Comparison of ENCODE assay signal across 27 mouse cellular contexts in the genomic region with DNA sequence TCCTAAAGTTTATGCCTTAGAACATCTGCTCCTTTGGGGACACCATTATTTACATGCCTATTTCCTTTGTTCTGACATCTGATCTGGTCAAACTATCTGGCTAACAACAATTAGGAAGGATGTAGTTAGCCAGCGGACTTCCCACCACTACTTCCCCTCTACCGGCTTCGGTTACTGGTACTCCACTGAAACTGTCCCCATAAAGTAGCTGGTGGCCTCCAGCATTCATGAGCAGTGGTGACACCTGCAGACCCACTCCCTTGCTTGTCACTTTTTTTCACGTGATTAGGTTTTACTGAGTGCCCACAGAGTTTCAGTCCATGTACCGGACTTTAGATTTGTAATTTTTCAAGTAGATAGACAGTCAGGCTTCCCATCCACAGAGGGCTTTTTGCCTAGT. TPM values are rescaled to one million over a fixed set of nuclear protein-coding genes. Genes with fewer than 3 reads are reported as not detected.
A peak's percentile ranks its signal among the peaks of the same experiment; 100 is the strongest.
DNase-seq lines count a peak whose midpoint lies in the region; ATAC-seq lines count a peak whose summit lies in the region.
"Had no signal": no experiment of that assay in that cellular context is flagged by ENCODE, and none has a peak within 500 bp of the region (broad histone marks: within the 10 kb centered on the region; RNA-seq: fewer than 3 reads in every experiment).

No protein-coding gene starts in this region.

- no peak for ATAC-seq in heart, embryonic 12.5 days (ENCODE audit: insufficient number of reproducible peaks, low FRiP score)
- ATAC-seq in common myeloid progenitor, adult 5-6 weeks (replicated peaks; ENCODE audit: low read depth, poor library complexity, severe bottlenecking), result peak; percentile 63
- ATAC-seq in megakaryocyte, adult 5-6 weeks (ENCODE audit: poor library complexity, severe bottlenecking), result peak; percentile 60; the same call in 1 of the 2 replicates
- ATAC-seq: activated CD4-positive, CD25-positive, alpha-beta regulatory T cell, adult 4 months; forebrain, embryonic 14.5 days; forebrain, postnatal 0 days; intestine, postnatal 0 days had no signal

- no peaks in the 10 kb centered on the region for H3K4me1 ChIP-seq in heart, embryonic 12.5 days (replicated peaks)
- H3K4me1 ChIP-seq: embryonic facial prominence, embryonic 12.5 days; embryonic facial prominence, embryonic 15.5 days; heart, embryonic 15.5 days had no signal

- no peaks in the 10 kb centered on the region for H3K27me3 ChIP-seq in heart, embryonic 12.5 days (replicated peaks)
- H3K27me3 ChIP-seq: embryonic facial prominence, embryonic 12.5 days; embryonic facial prominence, embryonic 15.5 days; heart, embryonic 15.5 days had no signal

- WGBS in heart, embryonic 12.5 days, result 72% methylated on average over 5 of the region's 5 CpGs

- H3K36me3 ChIP-seq in heart, embryonic 12.5 days, result no peaks in the 10 kb centered on the region
- H3K36me3 ChIP-seq: embryonic facial prominence, embryonic 12.5 days; embryonic facial prominence, embryonic 15.5 days; heart, embryonic 15.5 days had no signal

- H3K27ac ChIP-seq in heart, embryonic 12.5 days (ENCODE audit: poor library complexity, severe bottlenecking), result no peak overlapping the region
- H3K27ac ChIP-seq: embryonic facial prominence, embryonic 12.5 days; embryonic facial prominence, embryonic 15.5 days; gastrocnemius, adult 2 months; heart, embryonic 15.5 days; hindbrain, embryonic 14.5 days had no signal

- peak; percentile 86 for DNase-seq in heart, adult 11 months
- no peak for DNase-seq in gastrocnemius, postnatal 36 days
- no peak for DNase-seq in thymus, postnatal 36 days
- DNase-seq: adrenal gland, adult 8-10 months; adrenal gland, postnatal 25 days; B cell, adult 2 months; cerebellum, adult 11-12 months; cerebellum, adult 8-10 months; cerebellum, postnatal 10 days; cerebellum, postnatal 36 days; forebrain, postnatal 0 days; gastrocnemius, adult 2 months; gastrocnemius, postnatal 14 days; heart, postnatal 10 days; heart, postnatal 36 days had no signal

- intact Hi-C loops in gastrocnemius, postnatal 36 days (cut with DNase I), result no loop called here

- no peak overlapping the region for H3K4me2 ChIP-seq in heart, embryonic 12.5 days
- H3K4me2 ChIP-seq: embryonic facial prominence, embryonic 12.5 days; embryonic facial prominence, embryonic 15.5 days; heart, embryonic 11.5 days; heart, embryonic 15.5 days; hindbrain, embryonic 14.5 days had no signal

- H3K9me3 ChIP-seq in heart, embryonic 12.5 days (replicated peaks), result no peaks in the 10 kb centered on the region
- H3K9me3 ChIP-seq: embryonic facial prominence, embryonic 12.5 days; embryonic facial prominence, embryonic 15.5 days; heart, embryonic 15.5 days had no signal

- H3K9ac ChIP-seq in heart, embryonic 12.5 days, result no peak overlapping the region
- H3K9ac ChIP-seq: embryonic facial prominence, embryonic 12.5 days; embryonic facial prominence, embryonic 15.5 days; forebrain, postnatal 0 days; heart, embryonic 15.5 days; hindbrain, embryonic 14.5 days had no signal

- H3K4me3 ChIP-seq in heart, embryonic 12.5 days, result no peak overlapping the region
- H3K4me3 ChIP-seq: embryonic facial prominence, embryonic 12.5 days; embryonic facial prominence, embryonic 15.5 days; gastrocnemius, adult 2 months; heart, embryonic 15.5 days had no signal

RNA-seq across cellular contexts. Expression of a gene that starts 47.5 kb away (rescaled TPM):
- polyA plus RNA-seq in heart, embryonic 12.5 days (2016; fragmentation: Nextera tagmentation; extraction: Ambion mirVana), result 0.62 and 0.72 TPM in 2 replicates
- total RNA-seq in common myeloid progenitor, adult 5-6 weeks (2017), result 19.0 and 19.4 TPM in 2 replicates
- 89.4 and 94.3 TPM in 2 replicates for total RNA-seq in megakaryocyte, adult 5-6 weeks (2015)
- 93.1 and 96.4 TPM in 2 replicates for total RNA-seq in megakaryocyte, adult 5-6 weeks (2017)
- under 1 TPM; 0.20 TPM for total RNA-seq in gastrocnemius, postnatal 36 days (2021)
- total RNA-seq: MEL had no signal

RNA-seq across cellular contexts. Expression of a gene that starts 56.7 kb away (rescaled TPM):
- polyA plus RNA-seq in heart, embryonic 12.5 days (2016; fragmentation: Nextera tagmentation; extraction: Ambion mirVana), result 8.5 and 9.2 TPM in 2 replicates
- 5.1 and 6.3 TPM in 2 replicates for total RNA-seq in common myeloid progenitor, adult 5-6 weeks (2017)
- 21.2 and 25.5 TPM in 2 replicates for total RNA-seq in megakaryocyte, adult 5-6 weeks (2015)
- total RNA-seq in megakaryocyte, adult 5-6 weeks (2017), result 8.3 and 17.8 TPM in 2 replicates
- total RNA-seq in gastrocnemius, postnatal 36 days (2021), result 1 to 10 TPM; 3.5 to 4.0 TPM
- total RNA-seq: MEL had no signal

Comparison
In these comparisons a context has a peak if more than half of its experiments do, and no peak if none do; other contexts are left out.
1. RNA of a gene that starts 47.5 kb away (total RNA-seq): 89.4 to 96.4 TPM in megakaryocyte, adult 5-6 weeks and 19.0 to 19.4 TPM in common myeloid progenitor, adult 5-6 weeks; 0.20 TPM in gastrocnemius, postnatal 36 days; every median in the first group is over 10 times any median in the second.